Comparison of ENCODE assay signal across 7 mouse cellular contexts in genomic region chr5:147751673-147752130, GRCm38 (mm10). TPM values are rescaled to one million over a fixed set of nuclear protein-coding genes. Genes with fewer than 3 reads are reported as not detected.
DNase-seq lines count a peak whose midpoint lies in the region; ATAC-seq and TF ChIP-seq lines count a peak whose summit lies in the region.

No protein-coding gene starts in this region.

- H3K4me1 ChIP-seq in forebrain, postnatal 0 days (ENCODE audit: insufficient read depth) = 0 out of 2 replicates have a peak, but pooled peaks cover 5% of the 10 kb centered on the region
- peaks cover 38% of the 10 kb centered on the region for H3K4me1 ChIP-seq in hindbrain, embryonic 10.5 days (replicated peaks)
- H3K4me1 ChIP-seq in limb, embryonic 10.5 days = peaks cover 44% of the 10 kb centered on the region

- no peaks in the 10 kb centered on the region for H3K9me3 ChIP-seq in forebrain, postnatal 0 days (ENCODE audit: low read length)
- peaks cover 7% of the 10 kb centered on the region; the same call in 1 of the 2 replicates for H3K9me3 ChIP-seq in hindbrain, embryonic 10.5 days
- H3K9me3 ChIP-seq in limb, embryonic 10.5 days (replicated peaks) = no peaks in the 10 kb centered on the region

- no peak for ATAC-seq in forebrain, postnatal 0 days
- ATAC-seq in megakaryocyte progenitor cell, adult 5-6 weeks (replicated peaks; ENCODE audit: poor library complexity) = peak; percentile 30

- H3K4me2 ChIP-seq in forebrain, postnatal 0 days (ENCODE audit: low read depth) = peak overlapping the region; percentile 61

- no peaks in the 10 kb centered on the region for H3K36me3 ChIP-seq in forebrain, postnatal 0 days (ENCODE audit: insufficient read depth)
- no peaks in the 10 kb centered on the region for H3K36me3 ChIP-seq in hindbrain, embryonic 10.5 days
- H3K36me3 ChIP-seq in limb, embryonic 10.5 days = no peaks in the 10 kb centered on the region

- H3K9ac ChIP-seq in forebrain, postnatal 0 days = 0 out of 2 replicates have a peak overlapping the region, but pooled peaks have one; percentile 4

- DNase-seq in R1 (ENCODE audit: low read depth, low spot score) = peak; percentile 26
- peak; percentile 76 for DNase-seq in adrenal gland, postnatal 14 days
- DNase-seq in forebrain, postnatal 0 days = peak; percentile 33
- DNase-seq in hindbrain, embryonic 10.5 days (ENCODE audit: low spot score) = peak; percentile 63
- peak; percentile 69 for DNase-seq in limb, embryonic 10.5 days (ENCODE audit: low spot score)
- no peak for DNase-seq in thymus, adult 18-20 months

- peak overlapping the region; percentile 32 for H3K4me3 ChIP-seq in forebrain, postnatal 0 days (ENCODE audit: low read depth, low read length)
- H3K4me3 ChIP-seq in hindbrain, embryonic 10.5 days = peak overlapping the region; percentile 50
- H3K4me3 ChIP-seq in limb, embryonic 10.5 days = peak overlapping the region; percentile 50

- no peak overlapping the region for H3K27ac ChIP-seq in forebrain, postnatal 0 days (ENCODE audit: low read depth, low read length)
- peak overlapping the region; percentile 75 for H3K27ac ChIP-seq in hindbrain, embryonic 10.5 days
- peak overlapping the region; percentile 72 for H3K27ac ChIP-seq in limb, embryonic 10.5 days

- H3K27me3 ChIP-seq in forebrain, postnatal 0 days (ENCODE audit: insufficient read depth, low read length) = peaks cover 25% of the 10 kb centered on the region
- peaks cover 77% of the 10 kb centered on the region for H3K27me3 ChIP-seq in hindbrain, embryonic 10.5 days (ENCODE audit: insufficient read depth, poor library complexity, severe bottlenecking)
- H3K27me3 ChIP-seq in limb, embryonic 10.5 days (ENCODE audit: low read depth, poor library complexity, severe bottlenecking) = peaks cover 71% of the 10 kb centered on the region

- TF ChIP-seq CTCF in forebrain, postnatal 0 days (IDR thresholded peaks at IDR 0.05; ENCODE audit: low read depth) = no peak

- WGBS in forebrain, postnatal 0 days = 2% methylated on average over 28 of the region's 28 CpGs
- 0% methylated on average over 28 of the region's 28 CpGs for WGBS in hindbrain, embryonic 10.5 days
- 0% methylated on average over 28 of the region's 28 CpGs for WGBS in limb, embryonic 10.5 days

RNA-seq across cellular contexts. Expression of gene Flt1, which starts 25.9 kb away (rescaled TPM):
- total RNA-seq in adrenal gland, postnatal 14 days (2021) = 56.2 and 60.0 TPM in 2 replicates
- 8.5 and 11.6 TPM in 2 replicates for total RNA-seq in forebrain, postnatal 0 days (2014; rRNA removed)
- polyA plus RNA-seq in forebrain, postnatal 0 days (2015; fragmentation: Nextera tagmentation; extraction: Ambion mirVana) = 6.4 and 10.1 TPM in 2 replicates
- polyA plus RNA-seq in hindbrain, embryonic 10.5 days (2016; fragmentation: Nextera tagmentation; extraction: Ambion mirVana) = 11.8 and 13.0 TPM in 2 replicates
- polyA plus RNA-seq in limb, embryonic 10.5 days (2016; fragmentation: Nextera tagmentation; extraction: Ambion mirVana) = 11.8 and 12.1 TPM in 2 replicates
- 2.5 and 3.1 TPM in 2 replicates for total RNA-seq in megakaryocyte progenitor cell, adult 5-6 weeks (2015)
- 2.5 and 3.7 TPM in 2 replicates for total RNA-seq in megakaryocyte progenitor cell, adult 5-6 weeks (2017)

Comparison
In these comparisons a context has a peak if more than half of its experiments do, and no peak if none do; other contexts are left out.
1. DNase-seq: peak in R1 (single experiment), adrenal gland, postnatal 14 days (single experiment), forebrain, postnatal 0 days (single experiment), hindbrain, embryonic 10.5 days (single experiment) and limb, embryonic 10.5 days (single experiment); none in thymus, adult 18-20 months (0 of 2).
2. Peak in every context shown above with its lines, with median percentiles within 50 percentile points of each other: H3K4me3 ChIP-seq.